Comparison of ENCODE assay signal across 9 mouse cellular contexts in genomic region chr14:76714727-76715126, GRCm38 (mm10).
A peak's percentile ranks its signal among the peaks of the same experiment; 100 is the strongest.
DNase-seq lines count a peak whose midpoint lies in the region; ATAC-seq and TF ChIP-seq lines count a peak whose summit lies in the region.
"Had no signal": no experiment of that assay in that cellular context is flagged by ENCODE, and none has a peak within 500 bp of the region (broad histone marks: within the 10 kb centered on the region; RNA-seq: fewer than 3 reads in every experiment).

No protein-coding gene starts in this region.

- no peak for TF ChIP-seq CTCF in heart, postnatal 0 days (IDR thresholded peaks at IDR 0.05; ENCODE audit: low read depth)
- TF ChIP-seq CTCF in testis, adult 2 months (IDR thresholded peaks at IDR 0.05; ENCODE audit: control insufficient read depth, insufficient read depth, insufficient replicate concordance, low read depth, low read length), result no peak

- H3K36me3 ChIP-seq in heart, embryonic 11.5 days (ENCODE audit: control insufficient read depth, insufficient read depth, low read length), result no peaks in the 10 kb centered on the region
- H3K36me3 ChIP-seq in heart, postnatal 0 days (replicated peaks; ENCODE audit: control insufficient read depth, insufficient read depth, low read length), result no peaks in the 10 kb centered on the region
- H3K36me3 ChIP-seq in testis, adult 2 months (ENCODE audit: control insufficient read depth, insufficient read depth, low read length), result no peaks in the 10 kb centered on the region

- no peak for TF ChIP-seq POLR2A in testis, adult 2 months (IDR thresholded peaks at IDR 0.05; ENCODE audit: control insufficient read depth, low read depth, low read length)

- TF ChIP-seq EP300 in heart, postnatal 0 days (IDR thresholded peaks at IDR 0.05; ENCODE audit: low read depth), result no peak

- H3K27ac ChIP-seq in heart, embryonic 11.5 days (ENCODE audit: low read depth, low read length), result no peak overlapping the region
- peak overlapping the region; percentile 30; the same call in 1 of the 2 replicates for H3K27ac ChIP-seq in heart, postnatal 0 days (ENCODE audit: low read depth)
- H3K27ac ChIP-seq in testis, adult 2 months (ENCODE audit: control insufficient read depth, insufficient read depth, low read depth, low read length), result peak overlapping the region; percentile 25; the same call in 1 of the 2 replicates

- peaks cover 15% of the 10 kb centered on the region for H3K4me1 ChIP-seq in heart, embryonic 11.5 days (ENCODE audit: control insufficient read depth, insufficient read depth, low read length)
- peaks cover 18% of the 10 kb centered on the region for H3K4me1 ChIP-seq in heart, postnatal 0 days (ENCODE audit: control insufficient read depth, insufficient read depth)
- H3K4me1 ChIP-seq in testis, adult 2 months (ENCODE audit: control insufficient read depth, insufficient read depth, low read length), result peaks cover 7% of the 10 kb centered on the region

- no peak overlapping the region for H3K4me3 ChIP-seq in heart, embryonic 11.5 days (ENCODE audit: low read depth, low read length)
- no peak overlapping the region for H3K4me3 ChIP-seq in heart, postnatal 0 days (ENCODE audit: low read depth, low read length)
- no peak overlapping the region for H3K4me3 ChIP-seq in testis, adult 2 months (ENCODE audit: control insufficient read depth, low read depth, low read length)

- H3K27me3 ChIP-seq in heart, embryonic 11.5 days (ENCODE audit: control insufficient read depth, insufficient read depth, low read length), result no peaks in the 10 kb centered on the region
- H3K27me3 ChIP-seq in heart, postnatal 0 days (ENCODE audit: control insufficient read depth, insufficient read depth, low read length), result no peaks in the 10 kb centered on the region
- H3K27me3 ChIP-seq in testis, adult 2 months (ENCODE audit: control insufficient read depth, insufficient read depth, low read length), result no peaks in the 10 kb centered on the region

- 41% methylated on average over 4 of the region's 4 CpGs for WGBS in heart, embryonic 11.5 days (ENCODE audit: insufficient replicate concordance)
- 25% methylated on average over 4 of the region's 4 CpGs for WGBS in heart, postnatal 0 days

- ATAC-seq in heart, embryonic 11.5 days (replicated peaks; ENCODE audit: insufficient number of reproducible peaks, low FRiP score, low TSS enrichment), result no peak
- ATAC-seq in heart, postnatal 0 days (ENCODE audit: insufficient read depth, low read depth), result no peak

- peak; percentile 97 for DNase-seq in heart, adult 11 months
- DNase-seq in heart, postnatal 0 days (ENCODE audit: low spot score), result peak; percentile 31
- peak; percentile 53 to 62 for DNase-seq in kidney, postnatal 4 days
- no peak for DNase-seq in right cerebral cortex, postnatal 36 days (ENCODE audit: low spot score in 2 of 2)
- no peak for DNase-seq in cerebellum, adult 8-10 months
- no peak for DNase-seq in embryo, embryonic 10 days (ENCODE audit: low spot score)
- DNase-seq: right cerebral cortex, postnatal 25 days had no signal

- no peaks in the 10 kb centered on the region for H3K9me3 ChIP-seq in heart, embryonic 11.5 days (replicated peaks; ENCODE audit: control insufficient read depth, low read length)
- no peaks in the 10 kb centered on the region for H3K9me3 ChIP-seq in heart, postnatal 0 days (replicated peaks; ENCODE audit: control insufficient read depth, low read length)

- no peak overlapping the region for H3K4me2 ChIP-seq in heart, embryonic 11.5 days
- H3K4me2 ChIP-seq in heart, postnatal 0 days (ENCODE audit: low read depth, low read length), result no peak overlapping the region

- H3K9ac ChIP-seq in heart, embryonic 11.5 days (ENCODE audit: low read depth, low read length), result no peak overlapping the region
- H3K9ac ChIP-seq in heart, postnatal 0 days (replicated peaks; ENCODE audit: low read depth, low read length), result no peak overlapping the region

Comparison
In these comparisons a context has a peak if more than half of its experiments do, and no peak if none do; other contexts are left out.
1. DNase-seq: peak in heart, adult 11 months (single experiment), heart, postnatal 0 days (single experiment) and kidney, postnatal 4 days (2 of 2); none in right cerebral cortex, postnatal 36 days (0 of 2), cerebellum, adult 8-10 months (single experiment) and embryo, embryonic 10 days (single experiment).